Mouse (Mus musculus): ENCODE data around the gene Cpxm1. TPM values are rescaled to one million over a fixed set of nuclear protein-coding genes. Genes with fewer than 3 reads are reported as not detected.
"Not testable (repeated sequence)": the region's sequence is repeated elsewhere in the genome, so short reads cannot be mapped to it uniquely, and the experiment has no call there.

The Cpxm1 gene
- polyA plus RNA-seq, 1 experiment from 2014 or later = 59.5 TPM

DNA sequence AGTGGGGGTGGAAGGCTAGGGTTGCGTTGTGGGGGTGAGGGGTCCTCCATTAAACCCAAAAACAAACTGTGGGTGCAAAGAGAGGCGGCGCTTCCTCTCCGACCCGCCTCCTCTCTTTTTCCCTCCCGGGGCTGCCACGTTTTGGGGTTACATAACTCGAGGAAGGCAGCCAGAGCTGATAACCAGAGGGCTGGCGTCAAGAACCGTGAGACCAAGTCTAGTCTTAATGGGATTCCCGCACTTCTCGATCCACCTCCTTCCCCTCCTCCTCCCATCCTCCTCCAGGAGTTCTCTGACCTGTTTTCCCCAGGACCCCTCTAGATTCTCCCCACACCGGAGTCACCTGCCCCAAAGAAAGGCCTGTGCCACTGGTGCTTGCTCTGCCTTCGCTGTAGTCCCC lies 717 bp upstream of the Cpxm1 start:
- H3K27ac ChIP-seq (replicated peaks) = no peak overlapping the region
- ATAC-seq (ENCODE audit: low FRiP score, low read depth) = no peak

DNA sequence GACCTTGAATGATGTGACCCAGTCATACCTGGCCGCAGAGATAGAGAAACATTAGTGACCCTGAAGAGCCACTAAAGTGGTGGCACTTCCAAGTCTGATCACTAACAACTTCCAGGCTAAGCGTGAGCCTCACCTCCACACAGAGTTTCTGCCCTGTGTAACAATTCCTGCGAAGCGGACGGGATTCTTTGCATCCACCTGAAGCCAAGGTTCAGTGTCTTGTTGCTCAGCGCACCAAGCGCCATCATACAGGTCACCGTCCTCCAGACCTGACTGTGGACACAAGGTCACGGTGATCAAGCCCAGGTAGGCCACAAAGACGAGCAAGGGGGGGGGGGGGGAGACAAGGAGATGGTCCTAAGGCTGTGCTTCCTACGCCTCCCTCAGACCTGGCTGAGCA lies 1.7 kb downstream of the Cpxm1 start:
- no peak overlapping the region for H3K9ac ChIP-seq (replicated peaks)
- peaks cover 8% of the 10 kb centered on the region; the same call in 1 of the 2 replicates for H3K36me3 ChIP-seq
- H3K4me3 ChIP-seq = no peak overlapping the region
- H3K4me1 ChIP-seq = peaks cover 17% of the 10 kb centered on the region
- ATAC-seq (ENCODE audit: low FRiP score, low read depth) = no peak
- no peak overlapping the region for H3K4me2 ChIP-seq (replicated peaks)
- H3K27ac ChIP-seq (replicated peaks) = no peak overlapping the region
- H3K27me3 ChIP-seq = peaks cover 28% of the 10 kb centered on the region
- no peaks in the 10 kb centered on the region for H3K9me3 ChIP-seq
- WGBS = 93% methylated on average over 11 of the region's 11 CpGs

More for the DNA sequence above, 717 bp upstream of the Cpxm1 start:
- Histone ChIP-seq H3K36me3 (peaks cover 8% of the 10 kb centered on the region; the same call in 1 of the 2 replicates), H3K4me1 (peaks cover 23% of the 10 kb centered on the region), H3K9ac (replicated peaks) (no peak overlapping the region), H3K9me3 (no peaks in the 10 kb centered on the region), H3K27me3 (peaks cover 31% of the 10 kb centered on the region), H3K4me3 (peak overlapping the region; percentile 59), H3K4me2 (replicated peaks) (peak overlapping the region; percentile 99)
- WGBS = 10% methylated on average over 14 of the region's 14 CpGs

DNA sequence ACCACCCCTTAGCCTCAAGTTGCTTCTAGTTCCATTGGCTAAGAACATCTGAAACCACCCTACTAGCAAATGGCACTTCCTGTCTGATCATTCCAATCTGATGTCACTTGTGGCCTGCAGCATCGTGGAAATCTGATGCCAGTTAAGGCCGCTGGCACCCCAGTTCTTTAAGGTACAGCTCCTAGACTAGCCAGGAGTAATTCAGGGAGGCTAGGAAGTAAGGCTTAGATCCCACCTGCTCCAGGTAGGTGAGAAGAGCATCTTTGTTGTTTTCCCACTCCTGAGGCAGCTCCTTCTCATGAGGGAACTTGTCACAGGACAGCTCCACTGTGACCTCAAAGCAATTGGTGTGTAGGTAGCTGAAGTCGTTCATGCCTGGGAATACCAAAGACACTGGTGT lies 4.5 kb downstream of the Cpxm1 start:
- Histone ChIP-seq H3K27me3 (peaks cover 12% of the 10 kb centered on the region), H3K36me3 (peaks cover 8% of the 10 kb centered on the region; the same call in 1 of the 2 replicates), H3K9me3 (no peaks in the 10 kb centered on the region), H3K4me2 (replicated peaks) (no peak overlapping the region), H3K4me3 (no peak overlapping the region), H3K9ac (replicated peaks) (no peak overlapping the region), H3K27ac (replicated peaks) (no peak overlapping the region), H3K4me1 (peaks cover 13% of the 10 kb centered on the region)
- ATAC-seq (ENCODE audit: low FRiP score, low read depth) = no peak
- 89% methylated on average over 3 of the region's 3 CpGs for WGBS

DNA sequence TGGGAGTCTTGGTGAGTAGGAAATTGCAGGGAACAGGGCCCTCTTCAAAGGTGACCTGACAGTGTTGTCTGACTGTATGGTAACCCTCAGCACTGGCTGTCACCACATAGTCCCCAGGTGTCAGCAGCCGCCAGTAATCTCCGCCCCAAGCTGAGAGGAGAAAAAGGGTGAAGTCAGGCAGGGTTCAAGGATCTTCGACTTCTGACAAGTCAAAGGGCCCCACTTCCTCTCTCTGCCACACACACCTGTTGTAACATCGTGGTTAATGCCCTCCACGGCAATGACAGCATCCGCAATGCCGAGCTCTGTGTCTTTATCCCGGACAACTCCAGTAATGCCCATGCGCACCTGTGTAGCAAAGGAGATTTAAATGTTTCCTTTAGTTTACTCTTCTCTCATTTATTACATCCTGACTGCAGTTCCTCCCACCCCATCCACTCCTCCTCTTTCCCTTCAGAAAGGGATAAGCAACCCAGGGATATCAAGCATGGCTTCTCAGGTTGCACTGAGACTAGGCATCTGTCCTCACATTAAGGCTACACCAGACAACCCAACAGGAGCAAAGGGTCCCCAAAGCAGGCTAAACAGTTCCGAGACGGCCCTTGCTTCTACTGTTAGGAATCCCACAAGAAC lies 6.3 kb downstream of the Cpxm1 start:
- H3K27ac ChIP-seq (replicated peaks) = no peak overlapping the region
- ATAC-seq (ENCODE audit: low FRiP score, low read depth) = no peak
- H3K9me3 ChIP-seq = no peaks in the 10 kb centered on the region
- H3K4me2 ChIP-seq (replicated peaks) = no peak overlapping the region
- H3K4me3 ChIP-seq = no peak overlapping the region
- WGBS = 84% methylated on average over 11 of the region's 11 CpGs
- peaks cover 2% of the 10 kb centered on the region; the same call in 1 of the 2 replicates for H3K27me3 ChIP-seq
- H3K9ac ChIP-seq (replicated peaks) = no peak overlapping the region
- no peaks in the 10 kb centered on the region for H3K4me1 ChIP-seq
- peaks cover 8% of the 10 kb centered on the region; the same call in 1 of the 2 replicates for H3K36me3 ChIP-seq

DNA sequence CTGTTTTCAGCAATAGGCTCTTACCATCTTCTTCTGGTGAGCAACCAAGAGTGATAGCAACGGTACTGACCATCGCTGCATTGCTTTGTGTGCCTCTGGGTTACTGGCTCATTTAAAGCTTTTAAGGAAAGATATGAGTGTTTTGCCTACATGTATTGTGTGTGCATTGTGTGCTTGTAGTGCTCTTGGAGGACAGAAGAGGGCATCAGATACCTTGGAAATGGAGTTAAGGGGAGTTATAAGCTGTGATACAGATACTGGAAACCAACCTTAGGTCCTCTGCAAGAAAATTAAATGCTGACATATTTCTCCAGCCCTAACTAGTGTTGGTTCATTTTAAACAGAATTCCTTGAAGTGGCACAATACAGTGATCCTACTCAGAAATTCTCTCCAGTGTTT lies 8.6 kb downstream of the Cpxm1 start:
- H3K9ac ChIP-seq (replicated peaks) = no peak overlapping the region
- no peaks in the 10 kb centered on the region for H3K27me3 ChIP-seq
- H3K27ac ChIP-seq (replicated peaks) = no peak overlapping the region
- no peak for ATAC-seq (ENCODE audit: low FRiP score, low read depth)
- H3K4me1 ChIP-seq = no peaks in the 10 kb centered on the region
- H3K4me3 ChIP-seq = no peak overlapping the region
- H3K9me3 ChIP-seq = no peaks in the 10 kb centered on the region
- WGBS = 84% methylated on average over 2 of the region's 2 CpGs
- H3K36me3 ChIP-seq = peaks cover 7% of the 10 kb centered on the region; the same call in 1 of the 2 replicates
- H3K4me2 ChIP-seq (replicated peaks) = no peak overlapping the region

DNA sequence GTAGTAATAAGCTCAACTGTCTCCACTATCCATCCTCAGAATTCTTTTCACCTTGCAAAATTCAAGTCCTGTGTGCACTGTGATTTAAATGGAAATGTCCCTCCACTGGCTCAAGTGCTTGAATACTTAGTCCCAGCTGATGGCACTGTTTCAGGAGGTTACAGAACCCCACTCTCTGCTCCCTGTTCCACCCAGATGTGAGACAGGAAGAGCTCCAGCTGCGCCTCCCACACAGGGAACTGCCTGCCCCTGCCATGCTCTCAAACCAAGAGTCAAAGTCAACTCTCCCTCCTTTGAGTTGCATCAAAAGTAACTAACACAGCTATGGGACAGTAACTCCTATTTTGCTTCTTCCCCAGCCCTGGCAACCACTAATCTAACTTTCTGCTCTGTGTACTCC lies 11.2 kb downstream of the Cpxm1 start:
- H3K4me3 ChIP-seq = no peak overlapping the region
- H3K9me3 ChIP-seq = no peaks in the 10 kb centered on the region
- no peaks in the 10 kb centered on the region for H3K36me3 ChIP-seq
- H3K27ac ChIP-seq (replicated peaks) = no peak overlapping the region
- no peak overlapping the region for H3K4me2 ChIP-seq (replicated peaks)
- no peaks in the 10 kb centered on the region for H3K4me1 ChIP-seq
- H3K27me3 ChIP-seq = no peaks in the 10 kb centered on the region
- WGBS = 89% methylated on average over 1 of the region's 1 CpGs
- no peak for ATAC-seq (ENCODE audit: low FRiP score, low read depth)
- no peak overlapping the region for H3K9ac ChIP-seq (replicated peaks)

DNA sequence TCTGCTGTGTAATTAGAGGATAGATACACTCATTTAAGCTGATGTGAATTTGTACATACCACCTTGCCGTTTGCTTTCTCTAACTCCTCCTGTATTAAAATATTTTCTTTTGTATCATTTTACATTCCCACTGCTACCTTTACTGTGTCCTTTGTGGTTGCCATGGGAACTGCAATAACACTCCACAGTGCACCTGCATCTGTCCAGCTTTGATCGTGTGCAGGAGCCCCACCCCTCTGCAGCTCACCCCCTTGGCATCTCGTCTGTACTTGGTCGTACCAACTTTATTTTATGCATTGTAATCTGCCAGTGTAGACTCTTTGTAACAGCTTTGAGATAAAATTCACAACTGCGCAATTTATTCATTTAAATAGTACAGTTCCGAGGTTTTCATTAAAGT lies 13.5 kb downstream of the Cpxm1 start:
- WGBS = 81% methylated on average over 6 of the region's 6 CpGs
- no peak overlapping the region for H3K4me2 ChIP-seq (replicated peaks)
- no peaks in the 10 kb centered on the region for H3K27me3 ChIP-seq
- no peaks in the 10 kb centered on the region for H3K36me3 ChIP-seq
- H3K9ac ChIP-seq (replicated peaks) = no peak overlapping the region
- no peak overlapping the region for H3K27ac ChIP-seq (replicated peaks)
- no peak overlapping the region for H3K4me3 ChIP-seq
- no peaks in the 10 kb centered on the region for H3K4me1 ChIP-seq
- ATAC-seq (ENCODE audit: low FRiP score, low read depth) = no peak
- no peaks in the 10 kb centered on the region for H3K9me3 ChIP-seq

DNA sequence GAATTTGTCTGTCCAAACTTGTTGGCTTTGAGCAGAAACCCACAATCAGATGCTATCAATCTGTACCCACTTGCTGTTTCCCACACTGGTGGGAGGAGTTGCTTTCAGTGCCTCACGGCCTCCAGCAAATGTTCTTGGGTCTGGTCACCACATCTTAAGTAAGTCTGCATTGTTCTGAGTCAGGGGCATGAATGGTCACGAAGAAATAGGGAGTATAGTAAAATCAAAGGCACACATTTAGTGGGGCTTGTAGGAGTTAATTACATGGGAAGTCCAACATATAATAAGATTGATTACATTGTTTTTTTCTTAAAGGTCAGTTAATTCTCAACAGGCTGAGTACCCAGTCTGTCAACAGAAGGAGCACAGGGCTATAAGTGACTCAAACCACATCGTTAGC lies 14.2 kb downstream of the Cpxm1 start:
- no peak overlapping the region for H3K9ac ChIP-seq (replicated peaks)
- no peak for ATAC-seq (ENCODE audit: low FRiP score, low read depth)
- no peaks in the 10 kb centered on the region for H3K9me3 ChIP-seq
- H3K27ac ChIP-seq (replicated peaks) = no peak overlapping the region
- no peak overlapping the region for H3K4me2 ChIP-seq (replicated peaks)
- no peaks in the 10 kb centered on the region for H3K36me3 ChIP-seq
- no peaks in the 10 kb centered on the region for H3K4me1 ChIP-seq
- no peak overlapping the region for H3K4me3 ChIP-seq
- H3K27me3 ChIP-seq = no peaks in the 10 kb centered on the region
- WGBS = 52% methylated on average over 3 of the region's 3 CpGs

DNA sequence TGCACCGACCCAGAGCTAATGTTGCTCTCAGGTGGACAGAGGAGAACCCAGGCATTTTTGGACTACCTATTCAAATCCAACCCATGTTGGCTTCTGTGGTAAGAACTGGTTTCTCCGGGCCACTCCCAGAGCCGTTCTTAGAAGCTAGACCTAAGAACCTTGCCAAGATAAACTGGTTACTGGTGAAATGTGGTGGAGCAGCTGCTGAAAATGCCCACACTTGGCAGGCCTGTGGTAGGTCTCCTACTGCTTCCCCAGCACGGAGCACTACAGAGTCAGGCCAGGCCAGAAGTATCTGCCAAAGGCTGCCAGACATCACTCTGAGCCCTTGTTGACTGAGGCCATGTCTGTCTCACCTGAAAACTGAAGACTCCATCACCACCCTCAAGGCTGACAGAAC lies 22.4 kb downstream of the Cpxm1 start:
- no peak for ATAC-seq (ENCODE audit: low FRiP score, low read depth)
- Histone ChIP-seq H3K4me3 (no peak overlapping the region), H3K9me3 (no peaks in the 10 kb centered on the region), H3K9ac (replicated peaks) (no peak overlapping the region), H3K36me3 (no peaks in the 10 kb centered on the region), H3K4me2 (replicated peaks) (no peak overlapping the region), H3K27ac (replicated peaks) (no peak overlapping the region), H3K27me3 (no peaks in the 10 kb centered on the region), H3K4me1 (peaks cover 3% of the 10 kb centered on the region; the same call in 1 of the 2 replicates)
- WGBS = 85% methylated on average over 4 of the region's 4 CpGs

DNA sequence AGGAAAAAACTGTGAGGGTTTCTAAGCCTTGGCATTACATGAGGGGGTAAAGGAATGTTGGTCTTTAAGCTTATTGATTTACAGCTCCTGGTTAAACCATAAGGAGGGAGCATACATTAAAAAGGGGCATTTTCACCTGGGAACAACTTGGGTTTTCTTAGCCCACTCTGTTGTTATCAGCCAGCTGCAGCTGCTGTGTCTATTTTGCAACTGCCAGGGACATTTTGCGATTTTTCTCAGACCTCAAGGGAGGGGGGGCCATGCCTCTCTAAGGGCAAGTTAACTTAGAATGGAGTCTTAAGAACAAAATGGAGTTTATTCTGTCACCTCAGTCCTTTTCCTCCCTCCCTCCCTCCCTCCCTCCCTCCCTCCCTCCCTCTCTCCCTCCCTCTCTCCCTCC lies 24.3 kb downstream of the Cpxm1 start:
- H3K4me2 ChIP-seq (replicated peaks); H3K9ac ChIP-seq (replicated peaks); ATAC-seq (ENCODE audit: low FRiP score, low read depth): not testable (repeated sequence)

DNA sequence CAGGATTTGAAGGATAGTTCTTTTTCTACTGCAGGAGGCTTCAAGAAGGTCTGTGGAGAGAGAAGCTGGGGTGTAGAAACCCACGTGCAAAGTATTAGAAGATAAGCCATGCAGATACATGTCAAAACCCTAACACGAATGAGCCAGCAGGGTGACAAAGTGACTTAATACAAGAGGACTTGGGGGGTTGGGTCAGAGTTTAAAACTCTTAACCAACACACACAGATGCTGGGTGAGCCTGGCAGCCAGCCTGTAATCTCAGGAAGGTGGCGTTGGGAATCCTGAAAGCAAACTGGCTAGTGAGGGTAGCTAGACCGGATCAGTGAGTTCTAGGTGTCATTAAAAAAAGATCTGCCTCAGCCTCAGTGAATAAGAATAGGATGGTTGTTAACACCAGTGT lies 30.0 kb downstream of the Cpxm1 start:
- Histone ChIP-seq H3K9ac (replicated peaks) (no peak overlapping the region), H3K36me3 (no peaks in the 10 kb centered on the region), H3K4me3 (no peak overlapping the region), H3K27ac (replicated peaks) (no peak overlapping the region), H3K9me3 (no peaks in the 10 kb centered on the region), H3K27me3 (peaks cover 27% of the 10 kb centered on the region), H3K4me1 (peaks cover 11% of the 10 kb centered on the region), H3K4me2 (replicated peaks) (no peak overlapping the region)
- WGBS = 77% methylated on average over 4 of the region's 4 CpGs
- no peak for ATAC-seq (ENCODE audit: low FRiP score, low read depth)

More for the DNA sequence above, 24.3 kb downstream of the Cpxm1 start:
- 63% methylated on average over 1 of the region's 1 CpGs for WGBS
- H3K36me3 ChIP-seq; H3K4me1 ChIP-seq; H3K27me3 ChIP-seq; H3K27ac ChIP-seq (replicated peaks); H3K4me3 ChIP-seq; H3K9me3 ChIP-seq: not testable (repeated sequence)

DNA sequence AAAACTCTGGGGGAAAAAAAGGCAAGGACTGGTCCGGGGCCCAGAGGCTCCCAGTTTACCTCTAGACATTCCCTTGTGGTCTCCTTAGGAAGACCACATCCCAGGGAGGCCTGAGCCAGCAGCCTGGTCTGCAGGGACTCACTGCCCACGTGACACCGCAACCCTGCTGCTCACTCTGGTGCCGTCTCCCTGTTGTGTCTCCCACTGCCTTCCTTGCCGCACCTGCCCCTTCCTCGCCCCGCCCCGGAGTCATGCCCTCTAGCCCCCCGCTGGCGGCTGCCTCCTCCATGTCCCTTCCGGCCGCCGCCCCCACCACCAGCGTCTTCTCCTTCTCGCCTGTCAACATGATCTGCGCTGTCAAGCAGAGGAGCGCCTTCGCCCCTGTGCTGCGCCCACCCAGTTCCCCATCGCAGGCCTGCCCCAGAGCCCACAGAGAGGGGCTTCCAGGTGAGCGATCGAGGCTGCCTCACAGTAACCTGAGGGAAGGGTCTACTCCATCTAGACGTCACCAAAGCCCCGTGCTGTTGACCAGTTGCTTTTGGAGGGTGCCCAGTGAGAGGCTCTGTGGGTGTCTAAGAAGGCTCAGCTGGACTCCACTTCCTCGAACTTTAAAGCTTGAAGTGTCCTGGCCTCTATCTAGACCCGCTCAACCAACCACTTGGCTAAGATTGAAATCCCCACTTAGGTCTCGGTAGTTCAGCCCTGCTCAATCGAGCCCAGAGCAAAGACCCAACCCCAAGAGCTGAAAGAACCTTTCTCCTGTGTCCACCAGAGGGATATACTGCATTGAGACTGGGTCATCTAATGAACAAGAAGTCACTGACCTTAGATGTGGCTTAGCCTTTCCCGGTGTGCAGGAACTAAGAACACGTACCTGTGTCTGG lies 31.9 kb downstream of the Cpxm1 start:
- peaks cover 18% of the 10 kb centered on the region for H3K4me1 ChIP-seq
- WGBS = 7% methylated on average over 30 of the region's 30 CpGs
- H3K27ac ChIP-seq (replicated peaks) = no peak overlapping the region
- H3K27me3 ChIP-seq = peaks cover 46% of the 10 kb centered on the region
- H3K36me3 ChIP-seq = no peaks in the 10 kb centered on the region
- peak overlapping the region; percentile 36 for H3K4me3 ChIP-seq
- H3K9me3 ChIP-seq = no peaks in the 10 kb centered on the region
- peak overlapping the region; percentile 58 for H3K4me2 ChIP-seq (replicated peaks)
- H3K9ac ChIP-seq (replicated peaks) = peak overlapping the region; percentile 32; the same call in 1 of the 2 replicates
- no peak for ATAC-seq (ENCODE audit: low FRiP score, low read depth)
